Mouse (Mus musculus) liver, embryonic 11.5 days (tissue): Measurements from ENCODE around the gene Gm14139. TPM values are rescaled to one million over a fixed set of nuclear protein-coding genes. Genes with fewer than 3 reads are reported as not detected.
"Not testable (repeated sequence)": the region's sequence is repeated elsewhere in the genome, so short reads cannot be mapped to it uniquely, and the experiment has no call there.

Experiments
- ATAC-seq: fragments of 200-750 bp; cut with Nextera tagmentation; replicated peaks from 2 replicates; pipeline ENCODE4 v1.8.0; 2017; ENCODE audit warnings: moderate number of reproducible peaks, mild to moderate bottlenecking, moderate TSS enrichment, moderate library complexity; ENCODE audit not compliant: low FRiP score
- DNase-seq: peaks from one replicate; pipeline ENCODE4 v3.0.0-alpha.2; 2017; ENCODE audit warnings: low spot score
- H3K27ac ChIP-seq: fragments of 300-500 bp; sonication (generic); 2 replicates; pipeline ENCODE4 v1.5.1; 2014; ENCODE audit warnings: mild to moderate bottlenecking, low read depth, low read length, control low read depth
- H3K27me3 ChIP-seq: fragments of 300-500 bp; sonication (generic); replicated peaks from 2 replicates; pipeline ENCODE4 v1.6.1; 2014; ENCODE audit warnings: low read length, mixed read lengths; ENCODE audit not compliant: control insufficient read depth, insufficient read depth
- H3K36me3 ChIP-seq: fragments of 300-500 bp; sonication (generic); 2 replicates; pipeline ENCODE4 v1.6.1; 2014; ENCODE audit warnings: mild to moderate bottlenecking, low read length, moderate library complexity, mixed read lengths; ENCODE audit not compliant: control insufficient read depth, insufficient read depth
- H3K4me1 ChIP-seq: fragments of 300-500 bp; sonication (generic); replicated peaks from 2 replicates; pipeline ENCODE4 v1.6.1; 2014; ENCODE audit warnings: low read length, mixed read lengths; ENCODE audit not compliant: control insufficient read depth, insufficient read depth
- H3K4me2 ChIP-seq: fragments of 300-500 bp; sonication (generic); 2 replicates; pipeline ENCODE4 v1.6.1; 2014; ENCODE audit warnings: mild to moderate bottlenecking, control low read depth, moderate library complexity
- H3K4me3 ChIP-seq: fragments of 300-500 bp; sonication (generic); 2 replicates; pipeline ENCODE4 v1.5.1; 2014; ENCODE audit warnings: low read depth, low read length, control low read depth
- H3K9ac ChIP-seq: fragments of 300-500 bp; sonication (generic); 2 replicates; pipeline ENCODE4 v1.6.1; 2014; ENCODE audit warnings: low read depth, low read length, control low read depth
- H3K9me3 ChIP-seq: fragments of 300-500 bp; sonication (generic); 2 replicates; pipeline ENCODE4 v1.6.1; 2016; ENCODE audit warnings: low read length, inconsistent platforms, mixed read lengths; ENCODE audit not compliant: control insufficient read depth
- WGBS: fragments of 180-500 bp; shearing (Covaris S2); extraction: QIAGEN DNeasy Blood & Tissue Kit; methylation state at CpG from one replicate; pipeline ENCODE4 v1.1.7; 2014; 5-methylcytosine and 5-hydroxymethylcytosine counted together
- polyA plus RNA-seq: library from polyadenylated mRNA; unstranded; fragments of >200 nt; fragmentation: Nextera tagmentation; extraction: Ambion mirVana; gene quantifications from 2 replicates; pipeline ENCODE4 v1.2.1, GENCODE M21; 2014

Gene Gm14139
- polyA plus RNA-seq, result not detected in 2 replicates

GRCm38 (mm10) chr2:150181570-150181999, at the start of gene Gm14139:
Gene Gm14139, plus strand, starts transcription at chr2:150181755.
- not testable (repeated sequence) for H3K27me3 ChIP-seq, H3K36me3 ChIP-seq, H3K4me3 ChIP-seq, H3K4me1 ChIP-seq, H3K9me3 ChIP-seq, H3K27ac ChIP-seq, H3K9ac ChIP-seq, DNase-seq, H3K4me2 ChIP-seq, ATAC-seq
- WGBS, result 58% methylated on average over 7 of the region's 7 CpGs

GRCm38 (mm10) chr2:150132002-150132401, 49.6 kb upstream of the Gm14139 start:
- H3K36me3 ChIP-seq, H3K9me3 ChIP-seq, DNase-seq, H3K9ac ChIP-seq, ATAC-seq, H3K27me3 ChIP-seq, H3K4me3 ChIP-seq, H3K4me2 ChIP-seq, H3K4me1 ChIP-seq, H3K27ac ChIP-seq: not testable (repeated sequence)
- WGBS, result 68% methylated on average over 1 of the region's 1 CpGs

DNA sequence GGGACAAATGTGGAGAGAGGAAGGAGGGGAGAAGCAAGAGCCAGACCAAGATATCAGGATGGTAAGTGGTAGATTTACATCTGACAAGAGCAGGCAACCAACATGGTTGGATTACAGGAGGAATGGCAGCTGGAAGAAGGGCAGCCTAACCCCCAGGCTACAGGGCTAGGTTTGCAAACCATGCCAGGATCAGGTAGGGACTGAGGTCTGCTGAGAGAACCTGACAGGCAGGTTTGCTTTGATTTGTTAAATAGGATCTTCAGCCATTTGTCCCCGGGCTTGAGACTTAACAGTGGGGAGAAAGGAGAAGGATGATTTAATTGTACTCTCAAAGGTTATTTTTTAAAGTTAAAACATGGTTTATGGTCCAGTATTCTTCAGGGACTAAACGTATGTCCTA, 48.8 kb upstream of the Gm14139 start:
- no peaks in the 10 kb centered on the region for H3K27me3 ChIP-seq
- WGBS, result 69% methylated on average over 2 of the region's 2 CpGs
- H3K4me3 ChIP-seq, result no peak overlapping the region
- H3K4me1 ChIP-seq, result no peaks in the 10 kb centered on the region; the same call in 1 of the 2 replicates
- no peaks in the 10 kb centered on the region for H3K9me3 ChIP-seq
- H3K27ac ChIP-seq, result no peak overlapping the region
- DNase-seq (no peak), ATAC-seq (no peak)
- H3K4me2 ChIP-seq, result no peak overlapping the region
- peaks cover 4% of the 10 kb centered on the region; the same call in 1 of the 2 replicates for H3K36me3 ChIP-seq
- no peak overlapping the region for H3K9ac ChIP-seq

GRCm38 (mm10) chr2:150136435-150136897, 45.1 kb upstream of the Gm14139 start, which contains the start of gene Zfp120:
Gene Zfp120, minus strand, starts transcription at chr2:150136708.
- no peaks in the 10 kb centered on the region; the same call in 1 of the 2 replicates for H3K36me3 ChIP-seq
- H3K27ac ChIP-seq, result peak within 1 kb of the TSS; percentile 45; the same call in 1 of the 2 replicates
- H3K4me1 ChIP-seq, result no peaks in the 10 kb centered on the region; the same call in 1 of the 2 replicates
- under 1% methylated on average over 13 of the region's 13 CpGs for WGBS
- DNase-seq (peak; percentile 72), ATAC-seq (peak; percentile 100)
- H3K9ac ChIP-seq, result peak within 1 kb of the TSS; percentile 79
- H3K9me3 ChIP-seq, result no peaks in the 10 kb centered on the region
- peak within 1 kb of the TSS; percentile 78 for H3K4me2 ChIP-seq
- no peaks in the 10 kb centered on the region for H3K27me3 ChIP-seq
- H3K4me3 ChIP-seq, result peak within 1 kb of the TSS; percentile 81

GRCm38 (mm10) chr2:150166703-150167102, 14.9 kb upstream of the Gm14139 start:
- ATAC-seq, result no peak
- H3K9ac ChIP-seq, result no peak overlapping the region
- no peaks in the 10 kb centered on the region for H3K27me3 ChIP-seq
- no peak overlapping the region for H3K4me2 ChIP-seq
- no peaks in the 10 kb centered on the region for H3K36me3 ChIP-seq
- no peak overlapping the region for H3K4me3 ChIP-seq
- no peaks in the 10 kb centered on the region for H3K9me3 ChIP-seq
- H3K27ac ChIP-seq, result no peak overlapping the region
- no peak for DNase-seq
- no peaks in the 10 kb centered on the region for H3K4me1 ChIP-seq

- no peaks in the 10 kb centered on the region for H3K4me1 ChIP-seq
- H3K4me3 ChIP-seq, result no peak overlapping the region
- H3K4me2 ChIP-seq, result no peak overlapping the region
- H3K9ac ChIP-seq, result no peak overlapping the region
- H3K27me3 ChIP-seq, result no peaks in the 10 kb centered on the region
- no peaks in the 10 kb centered on the region for H3K36me3 ChIP-seq
- ATAC-seq (no peak), DNase-seq (no peak)
- no peaks in the 10 kb centered on the region for H3K9me3 ChIP-seq
- H3K27ac ChIP-seq, result no peak overlapping the region
Measured at GRCm38 (mm10) chr2:150173833-150174232, 7.7 kb upstream of the Gm14139 start.

GRCm38 (mm10) chr2:150179579-150179978, 2.0 kb upstream of the Gm14139 start, which contains the start of gene Gm10770:
Gene Gm10770, minus strand, starts transcription at chr2:150179679.
- WGBS, result 70% methylated on average over 4 of the region's 4 CpGs
- DNase-seq, H3K4me3 ChIP-seq, H3K27ac ChIP-seq, ATAC-seq, H3K36me3 ChIP-seq, H3K9me3 ChIP-seq, H3K4me1 ChIP-seq, H3K9ac ChIP-seq, H3K4me2 ChIP-seq, H3K27me3 ChIP-seq: not testable (repeated sequence)

DNA sequence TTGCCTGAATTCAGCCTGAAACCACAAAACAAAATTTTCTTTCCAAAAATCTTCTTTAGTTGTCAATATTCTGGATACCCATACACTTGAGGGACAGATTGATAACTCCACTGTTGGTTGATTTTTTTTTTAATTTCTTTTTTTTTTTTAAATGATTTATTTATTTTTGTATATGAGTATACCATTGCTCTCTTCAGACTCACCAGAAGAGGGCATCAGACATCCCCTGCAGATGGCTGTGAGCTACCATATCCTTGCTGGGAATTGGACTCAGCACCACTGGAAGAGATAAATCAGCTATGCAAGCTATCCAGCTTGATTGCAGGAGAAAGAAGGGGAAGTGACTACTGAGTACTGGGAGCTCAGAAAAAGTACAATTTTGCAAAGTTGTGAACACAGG, 509 bp upstream of the Gm14139 start:
- H3K4me3 ChIP-seq, H3K4me2 ChIP-seq, H3K36me3 ChIP-seq, H3K27ac ChIP-seq, DNase-seq, H3K9me3 ChIP-seq, H3K4me1 ChIP-seq, ATAC-seq, H3K27me3 ChIP-seq, H3K9ac ChIP-seq: not testable (repeated sequence)

- H3K9ac ChIP-seq, result peak within 1 kb of the TSS; percentile 9; the same call in 1 of the 2 replicates
- H3K27ac ChIP-seq, H3K4me1 ChIP-seq, H3K27me3 ChIP-seq, H3K9me3 ChIP-seq, H3K36me3 ChIP-seq: not testable (repeated sequence)
- peak; percentile 48 for DNase-seq
- WGBS, result 2% methylated on average over 15 of the region's 15 CpGs
- ATAC-seq, result peak; percentile 99
- H3K4me3 ChIP-seq, result peak within 1 kb of the TSS; percentile 41
- H3K4me2 ChIP-seq, result peak within 1 kb of the TSS; percentile 49
Measured at GRCm38 (mm10) chr2:150217600-150218362, 36.2 kb downstream of the Gm14139 start, which contains the start of gene Zfp937. Gene Zfp937, plus strand, starts transcription at chr2:150218073.
